Mouse (Mus musculus): ENCODE results near the gene Mup13.
"Not testable (repeated sequence)": the region's sequence is repeated elsewhere in the genome, so short reads cannot be mapped to it uniquely, and the experiment has no call there.

Gene Mup13

GRCm38 (mm10) chr4:61228186-61228585, at the start of gene Mup13:
Mup13 (minus strand) TSS chr4:61228286.
- not testable (repeated sequence) for DNase-seq (ENCODE audit: low spot score)

Measured in adipocyte (in vitro differentiated cells).